ENCODE assay signal across 8 mouse cellular contexts in genomic region chr17:17234329-17235185, GRCm38 (mm10).
DNase-seq lines count a peak whose midpoint lies in the region; ATAC-seq lines count a peak whose summit lies in the region.
"Not testable (repeated sequence)": the region's sequence is repeated elsewhere in the genome, so short reads cannot be mapped to it uniquely, and the experiment has no call there.

No protein-coding gene starts in this region.

- H3K4me3 ChIP-seq in lung, embryonic 16.5 days (ENCODE audit: low read length), result peak overlapping the region; percentile 68

- H3K27me3 ChIP-seq in lung, embryonic 16.5 days (ENCODE audit: control insufficient read depth, insufficient read depth, low read depth, low read length), result not testable (repeated sequence)

- H3K4me1 ChIP-seq in lung, embryonic 16.5 days (replicated peaks; ENCODE audit: control insufficient read depth, insufficient read depth, low read length), result not testable (repeated sequence)

- H3K27ac ChIP-seq in lung, embryonic 16.5 days (ENCODE audit: low read length), result peak overlapping the region; percentile 66

- peak overlapping the region; percentile 69 for H3K9ac ChIP-seq in lung, embryonic 16.5 days (ENCODE audit: low read length)

- not testable (repeated sequence) for H3K9me3 ChIP-seq in lung, embryonic 16.5 days (ENCODE audit: control insufficient read depth, low read length)

- WGBS in lung, embryonic 16.5 days, result under 1% methylated on average over 18 of the region's 22 CpGs

- H3K36me3 ChIP-seq in lung, embryonic 16.5 days (ENCODE audit: control insufficient read depth, insufficient read depth, low read length), result not testable (repeated sequence)

- peak; percentile 100 for DNase-seq in MEL-GATA-1-ER (ENCODE audit: extremely low read depth, low read depth)
- peak; percentile 88 for DNase-seq in cerebellum, adult 8-10 months
- peak; percentile 96 for DNase-seq in forelimb bud, embryonic 11.5 days (ENCODE audit: low read depth, low spot score)
- peak; percentile 90 for DNase-seq in layer of hippocampus, adult 9-10 months (ENCODE audit: low spot score)
- peak; percentile 58 for DNase-seq in ovary, postnatal 10 days (ENCODE audit: low spot score)
- DNase-seq in thymus, postnatal 10 days (ENCODE audit: low spot score in 2 of 2), result peak; percentile 83 to 88

- peak; percentile 100 for ATAC-seq in hematopoietic stem cell, adult 5-6 weeks (replicated peaks in 1 of 2; ENCODE audit: insufficient read depth in 1 of 2, low FRiP score in 2 of 2, low TSS enrichment in 1 of 2, low read depth in 1 of 2, poor library complexity in 2 of 2, severe bottlenecking in 2 of 2)
- peak; percentile 100 for ATAC-seq in lung, embryonic 16.5 days (ENCODE audit: low read depth)

- H3K4me2 ChIP-seq in lung, embryonic 16.5 days (ENCODE audit: low read depth, low read length), result peak overlapping the region; percentile 62

Comparison
In these comparisons a context has a peak if more than half of its experiments do, and no peak if none do; other contexts are left out.
1. Peak in every context shown above with its lines: DNase-seq, ATAC-seq, H3K4me3 ChIP-seq and H3K27ac ChIP-seq.